Mouse (Mus musculus) midbrain, postnatal 0 days (tissue): ENCODE data around the gene Necab3. TPM values are rescaled to one million over a fixed set of nuclear protein-coding genes. Genes with fewer than 3 reads are reported as not detected.
A peak's percentile ranks its signal among the peaks of the same experiment; 100 is the strongest.

ENCODE experiments used
- ATAC-seq: fragments of 200-750 bp; cut with Nextera tagmentation; 2 replicates; pipeline ENCODE4 v1.8.0; 2017; ENCODE audit warnings: moderate number of reproducible peaks, mild to moderate bottlenecking, moderate TSS enrichment, moderate library complexity; ENCODE audit not compliant: low FRiP score
- DNase-seq: peaks from one replicate; pipeline ENCODE4 v3.0.0-alpha.2; 2015; ENCODE audit warnings: low spot score
- H3K27ac ChIP-seq: fragments of 300-500 bp; sonication (generic); 2 replicates; pipeline ENCODE4 v1.5.1; 2014; ENCODE audit warnings: low read depth, mild to moderate bottlenecking, low read length, mixed read lengths
- H3K27me3 ChIP-seq: fragments of 300-500 bp; sonication (generic); 2 replicates; pipeline ENCODE4 v1.6.1; 2014; ENCODE audit warnings: low read length, control low read depth, mixed read lengths; ENCODE audit not compliant: insufficient read depth
- H3K36me3 ChIP-seq: fragments of 300-500 bp; sonication (generic); 2 replicates; pipeline ENCODE4 v1.6.1; 2014; ENCODE audit warnings: low read length, control low read depth, mixed read lengths; ENCODE audit not compliant: insufficient read depth
- H3K4me1 ChIP-seq: fragments of 300-500 bp; sonication (generic); 2 replicates; pipeline ENCODE4 v1.6.1; 2014; ENCODE audit warnings: mild to moderate bottlenecking, control low read depth, antibody characterized with exemption, low read length, mixed read lengths; ENCODE audit not compliant: insufficient read depth
- H3K4me2 ChIP-seq: fragments of 300-500 bp; sonication (generic); 2 replicates; pipeline ENCODE4 v1.6.1; 2014; ENCODE audit warnings: low read depth, mild to moderate bottlenecking, low read length, mixed read lengths; ENCODE audit not compliant: poor library complexity, severe bottlenecking
- H3K4me3 ChIP-seq: fragments of 300-500 bp; sonication (generic); 2 replicates; pipeline ENCODE4 v1.5.1; 2014; ENCODE audit warnings: low read depth, mild to moderate bottlenecking, low read length, moderate library complexity
- H3K9ac ChIP-seq: fragments of 300-500 bp; sonication (generic); replicated peaks from 2 replicates; pipeline ENCODE4 v1.6.1; 2014; ENCODE audit warnings: mild to moderate bottlenecking, low read length, moderate library complexity, mixed read lengths; ENCODE audit not compliant: poor library complexity, severe bottlenecking
- H3K9me3 ChIP-seq: fragments of 300-500 bp; sonication (generic); 2 replicates; pipeline ENCODE4 v1.6.1; 2016; ENCODE audit warnings: low read length, control low read depth
- CTCF ChIP-seq: IDR thresholded peaks from 2 replicates; pipeline ENCODE4 v1.5.1; 2016; ENCODE audit warnings: antibody characterized with exemption, mild to moderate bottlenecking
- WGBS: fragments of 180-500 bp; shearing (Covaris S2); extraction: QIAGEN DNeasy Blood & Tissue Kit; methylation state at CpG from one replicate; pipeline ENCODE4 v1.1.7; 2014; 5-methylcytosine and 5-hydroxymethylcytosine counted together
- polyA plus RNA-seq: library from polyadenylated mRNA; unstranded; fragments of >200 nt; fragmentation: Nextera tagmentation; extraction: Ambion mirVana; gene quantifications from 2 replicates; pipeline ENCODE4 v1.2.1, GENCODE M21; 2015
- total RNA-seq: library from RNA; depleted of rRNA; stranded (reverse); fragments of >200 nt; gene quantifications from 2 replicates; pipeline ENCODE4 v1.2.3, GENCODE M21; 2014

Gene Necab3
- total and polyA plus RNA-seq, 2 experiments from 2014 or later = 18.1 to 27.7 TPM

GRCm38 (mm10) chr2:154589051-154589450, 30.4 kb upstream of the Necab3 start:
- H3K36me3 ChIP-seq = peaks cover 5% of the 10 kb centered on the region; the same call in 1 of the 2 replicates
- no peak overlapping the region for H3K4me2 ChIP-seq
- no peak overlapping the region for H3K27ac ChIP-seq
- ATAC-seq (no peak), DNase-seq (no peak)
- H3K4me3 ChIP-seq = no peak overlapping the region
- WGBS = 64% methylated on average over 4 of the region's 4 CpGs
- H3K9ac ChIP-seq = no peak overlapping the region
- H3K9me3 ChIP-seq = no peaks in the 10 kb centered on the region
- no peaks in the 10 kb centered on the region for H3K27me3 ChIP-seq
- TF ChIP-seq CTCF = no peak
- no peaks in the 10 kb centered on the region for H3K4me1 ChIP-seq

- peak; percentile 70 for TF ChIP-seq CTCF
- H3K36me3 ChIP-seq = peaks cover 5% of the 10 kb centered on the region; the same call in 1 of the 2 replicates
- H3K27me3 ChIP-seq = no peaks in the 10 kb centered on the region
- no peak overlapping the region for H3K4me3 ChIP-seq
- DNase-seq (peak; percentile 58), ATAC-seq (no peak)
- 80% methylated on average over 5 of the region's 5 CpGs for WGBS
- H3K27ac ChIP-seq = no peak overlapping the region
- H3K4me1 ChIP-seq = no peaks in the 10 kb centered on the region
- H3K9me3 ChIP-seq = no peaks in the 10 kb centered on the region
- H3K4me2 ChIP-seq = no peak overlapping the region
- no peak overlapping the region for H3K9ac ChIP-seq
Observed at GRCm38 (mm10) chr2:154586405-154586804, 27.7 kb upstream of the Necab3 start.

GRCm38 (mm10) chr2:154584931-154585601, 26.4 kb upstream of the Necab3 start:
- H3K4me2 ChIP-seq = no peak overlapping the region
- WGBS = 56% methylated on average over 17 of the region's 17 CpGs
- no peak overlapping the region for H3K27ac ChIP-seq
- TF ChIP-seq CTCF = no peak
- H3K4me1 ChIP-seq = no peaks in the 10 kb centered on the region
- H3K9me3 ChIP-seq = no peaks in the 10 kb centered on the region
- ATAC-seq (no peak), DNase-seq (peak; percentile 52)
- H3K27me3 ChIP-seq = no peaks in the 10 kb centered on the region
- H3K9ac ChIP-seq = no peak overlapping the region
- H3K4me3 ChIP-seq = no peak overlapping the region
- peaks cover 5% of the 10 kb centered on the region; the same call in 1 of the 2 replicates for H3K36me3 ChIP-seq

GRCm38 (mm10) chr2:154583906-154584872, 25.5 kb upstream of the Necab3 start:
- H3K9me3 ChIP-seq = no peaks in the 10 kb centered on the region
- no peak overlapping the region for H3K4me2 ChIP-seq
- H3K4me3 ChIP-seq = no peak overlapping the region
- H3K36me3 ChIP-seq = peaks cover 5% of the 10 kb centered on the region; the same call in 1 of the 2 replicates
- DNase-seq (peak; percentile 85), ATAC-seq (peak; percentile 68; the same call in 1 of the 2 replicates)
- no peak overlapping the region for H3K9ac ChIP-seq
- H3K4me1 ChIP-seq = no peaks in the 10 kb centered on the region
- H3K27me3 ChIP-seq = no peaks in the 10 kb centered on the region
- H3K27ac ChIP-seq = no peak overlapping the region
- 56% methylated on average over 15 of the region's 15 CpGs for WGBS
- TF ChIP-seq CTCF = no peak

GRCm38 (mm10) chr2:154581421-154581820, 22.7 kb upstream of the Necab3 start:
- Histone ChIP-seq H3K27ac (no peak overlapping the region), H3K27me3 (no peaks in the 10 kb centered on the region), H3K4me3 (no peak overlapping the region), H3K4me1 (peaks cover 4% of the 10 kb centered on the region; the same call in 1 of the 2 replicates), H3K9ac (no peak overlapping the region), H3K9me3 (no peaks in the 10 kb centered on the region), H3K36me3 (no peaks in the 10 kb centered on the region), H3K4me2 (no peak overlapping the region)
- DNase-seq (no peak), ATAC-seq (no peak)
- WGBS = 89% methylated on average over 1 of the region's 1 CpGs
- peak; percentile 36 for TF ChIP-seq CTCF
